Mouse (Mus musculus) neural tube, embryonic 12.5 days (tissue): ENCODE measurements around the gene Gm20388. TPM values are rescaled to one million over a fixed set of nuclear protein-coding genes. Genes with fewer than 3 reads are reported as not detected.

ENCODE experiments used
- ATAC-seq: fragments of 200-750 bp; cut with Nextera tagmentation; 2 replicates; pipeline ENCODE4 v1.8.0; 2017; ENCODE audit warnings: low read depth, mild to moderate bottlenecking, moderate TSS enrichment, moderate library complexity; ENCODE audit not compliant: low FRiP score
- H3K27ac ChIP-seq: fragments of 300-500 bp; sonication (generic); 2 replicates; pipeline ENCODE4 v1.5.1; 2016
- H3K27me3 ChIP-seq: fragments of 300-500 bp; sonication (generic); replicated peaks from 2 replicates; pipeline ENCODE4 v1.6.1; 2016; ENCODE audit warnings: mild to moderate bottlenecking
- H3K36me3 ChIP-seq: fragments of 300-500 bp; sonication (generic); 2 replicates; pipeline ENCODE4 v1.6.1; 2016; ENCODE audit warnings: mild to moderate bottlenecking
- H3K4me1 ChIP-seq: fragments of 300-500 bp; sonication (generic); 2 replicates; pipeline ENCODE4 v1.6.1; 2016
- H3K4me2 ChIP-seq: fragments of 300-500 bp; sonication (generic); replicated peaks from 2 replicates; pipeline ENCODE4 v1.6.1; 2016; ENCODE audit warnings: mild to moderate bottlenecking
- H3K4me3 ChIP-seq: fragments of 300-500 bp; sonication (generic); 2 replicates; pipeline ENCODE4 v1.5.1; 2016
- H3K9ac ChIP-seq: fragments of 300-500 bp; sonication (generic); 2 replicates; pipeline ENCODE4 v1.6.1; 2016; ENCODE audit warnings: mild to moderate bottlenecking
- H3K9me3 ChIP-seq: fragments of 300-500 bp; sonication (generic); 2 replicates; pipeline ENCODE4 v1.6.1; 2016; ENCODE audit warnings: mild to moderate bottlenecking
- WGBS: fragments of 180-500 bp; shearing (Covaris S2); methylation state at CpG from one replicate; pipeline ENCODE4 v1.1.7; 2016; 5-methylcytosine and 5-hydroxymethylcytosine counted together
- polyA plus RNA-seq: library from polyadenylated mRNA; unstranded; fragments of >200 nt; fragmentation: Nextera tagmentation; extraction: Ambion mirVana; gene quantifications from 2 replicates; pipeline ENCODE4 v1.2.1, GENCODE M21; 2016

Gene Gm20388
- polyA plus RNA-seq, 1 experiment from 2014 or later = not detected

- no peaks in the 10 kb centered on the region for H3K9me3 ChIP-seq
- no peak overlapping the region for H3K4me3 ChIP-seq
- no peak overlapping the region for H3K9ac ChIP-seq
- no peaks in the 10 kb centered on the region for H3K36me3 ChIP-seq
- no peak for ATAC-seq
- H3K4me2 ChIP-seq = no peak overlapping the region
- H3K27me3 ChIP-seq = no peaks in the 10 kb centered on the region
- H3K27ac ChIP-seq = no peak overlapping the region
- WGBS = 75% methylated on average over 13 of the region's 13 CpGs
- H3K4me1 ChIP-seq = peaks cover 11% of the 10 kb centered on the region; the same call in 1 of the 2 replicates
Measured at GRCm38 (mm10) chr8:122700628-122701027, 2790.0 kb downstream of the Gm20388 start.

- H3K4me2 ChIP-seq = no peak overlapping the region
- H3K27me3 ChIP-seq = no peaks in the 10 kb centered on the region
- H3K9me3 ChIP-seq = no peaks in the 10 kb centered on the region
- H3K9ac ChIP-seq = no peak overlapping the region
- H3K27ac ChIP-seq = no peak overlapping the region
- no peaks in the 10 kb centered on the region for H3K36me3 ChIP-seq
- WGBS = 88% methylated on average over 12 of the region's 12 CpGs
- peaks cover 17% of the 10 kb centered on the region; the same call in 1 of the 2 replicates for H3K4me1 ChIP-seq
- no peak overlapping the region for H3K4me3 ChIP-seq
- no peak for ATAC-seq
Measured at GRCm38 (mm10) chr8:122701441-122702185, 2791.0 kb downstream of the Gm20388 start.

- no peaks in the 10 kb centered on the region for H3K27me3 ChIP-seq
- no peak overlapping the region for H3K4me3 ChIP-seq
- no peaks in the 10 kb centered on the region for H3K36me3 ChIP-seq
- no peak overlapping the region for H3K9ac ChIP-seq
- 54% methylated on average over 10 of the region's 10 CpGs for WGBS
- no peaks in the 10 kb centered on the region for H3K9me3 ChIP-seq
- H3K4me1 ChIP-seq = peaks cover 17% of the 10 kb centered on the region; the same call in 1 of the 2 replicates
- H3K4me2 ChIP-seq = no peak overlapping the region
- ATAC-seq = no peak
- H3K27ac ChIP-seq = no peak overlapping the region
Measured at GRCm38 (mm10) chr8:122702301-122702941, 2791.8 kb downstream of the Gm20388 start.

- H3K36me3 ChIP-seq = no peaks in the 10 kb centered on the region
- ATAC-seq = no peak
Measured at GRCm38 (mm10) chr8:122702957-122703356, 2792.3 kb downstream of the Gm20388 start.

GRCm38 (mm10) chr8:122704612-122705011 lies 2794.0 kb downstream of the Gm20388 start:
- 81% methylated on average over 3 of the region's 3 CpGs for WGBS

More at GRCm38 (mm10) chr8:122702957-122703356, 2792.3 kb downstream of the Gm20388 start:
- 94% methylated on average over 6 of the region's 6 CpGs for WGBS
- H3K27me3 ChIP-seq = no peaks in the 10 kb centered on the region
- no peak overlapping the region for H3K27ac ChIP-seq
- H3K9ac ChIP-seq = no peak overlapping the region
- H3K9me3 ChIP-seq = no peaks in the 10 kb centered on the region
- no peak overlapping the region for H3K4me2 ChIP-seq
- H3K4me3 ChIP-seq = no peak overlapping the region
- peaks cover 17% of the 10 kb centered on the region; the same call in 1 of the 2 replicates for H3K4me1 ChIP-seq

GRCm38 (mm10) chr8:122705901-122706561 lies 2795.4 kb downstream of the Gm20388 start:
- no peaks in the 10 kb centered on the region for H3K9me3 ChIP-seq
- no peak overlapping the region for H3K4me3 ChIP-seq
- no peak overlapping the region for H3K4me2 ChIP-seq
- H3K9ac ChIP-seq = no peak overlapping the region
- 41% methylated on average over 12 of the region's 12 CpGs for WGBS
- H3K36me3 ChIP-seq = no peaks in the 10 kb centered on the region
- no peak overlapping the region for H3K27ac ChIP-seq
- H3K4me1 ChIP-seq = peaks cover 11% of the 10 kb centered on the region
- H3K27me3 ChIP-seq = 0 out of 2 replicates have a peak, but pooled peaks cover 4% of the 10 kb centered on the region
- ATAC-seq = no peak

More at GRCm38 (mm10) chr8:122704612-122705011, 2794.0 kb downstream of the Gm20388 start:
- Histone ChIP-seq H3K4me3 (no peak overlapping the region), H3K9me3 (no peaks in the 10 kb centered on the region), H3K9ac (no peak overlapping the region), H3K4me1 (peaks cover 11% of the 10 kb centered on the region; the same call in 1 of the 2 replicates), H3K27me3 (0 out of 2 replicates have a peak, but pooled peaks cover 3% of the 10 kb centered on the region), H3K27ac (no peak overlapping the region), H3K36me3 (no peaks in the 10 kb centered on the region), H3K4me2 (no peak overlapping the region)
- ATAC-seq = no peak

- ATAC-seq = no peak
- H3K27me3 ChIP-seq = 0 out of 2 replicates have a peak, but pooled peaks cover 4% of the 10 kb centered on the region
- no peak overlapping the region for H3K4me3 ChIP-seq
- H3K4me1 ChIP-seq = peaks cover 11% of the 10 kb centered on the region
- no peak overlapping the region for H3K4me2 ChIP-seq
- WGBS = 67% methylated on average over 4 of the region's 4 CpGs
- no peaks in the 10 kb centered on the region for H3K9me3 ChIP-seq
- no peaks in the 10 kb centered on the region for H3K36me3 ChIP-seq
- no peak overlapping the region for H3K9ac ChIP-seq
- H3K27ac ChIP-seq = no peak overlapping the region
Measured at GRCm38 (mm10) chr8:122707184-122707583, 2796.5 kb downstream of the Gm20388 start.

GRCm38 (mm10) chr8:122709340-122710111 lies 2798.9 kb downstream of the Gm20388 start:
- H3K4me1 ChIP-seq = peaks cover 16% of the 10 kb centered on the region
- H3K36me3 ChIP-seq = no peaks in the 10 kb centered on the region
- H3K9me3 ChIP-seq = no peaks in the 10 kb centered on the region
- no peak overlapping the region for H3K4me2 ChIP-seq
- ATAC-seq = peak; percentile 83
- 0 out of 2 replicates have a peak, but pooled peaks cover 4% of the 10 kb centered on the region for H3K27me3 ChIP-seq
- H3K4me3 ChIP-seq = no peak overlapping the region
- peak overlapping the region; percentile 37; the same call in 1 of the 2 replicates for H3K27ac ChIP-seq
- 31% methylated on average over 26 of the region's 26 CpGs for WGBS
- no peak overlapping the region for H3K9ac ChIP-seq

GRCm38 (mm10) chr8:122711480-122711879 lies 2800.8 kb downstream of the Gm20388 start:
- WGBS = 82% methylated on average over 3 of the region's 3 CpGs
- Histone ChIP-seq H3K9ac (no peak overlapping the region), H3K27ac (no peak overlapping the region), H3K27me3 (0 out of 2 replicates have a peak, but pooled peaks cover 4% of the 10 kb centered on the region), H3K9me3 (no peaks in the 10 kb centered on the region), H3K36me3 (no peaks in the 10 kb centered on the region), H3K4me2 (no peak overlapping the region), H3K4me1 (peaks cover 9% of the 10 kb centered on the region; the same call in 1 of the 2 replicates), H3K4me3 (no peak overlapping the region)
- no peak for ATAC-seq

- Histone ChIP-seq H3K4me2 (no peak overlapping the region), H3K9ac (no peak overlapping the region), H3K4me3 (no peak overlapping the region), H3K27ac (no peak overlapping the region), H3K9me3 (no peaks in the 10 kb centered on the region), H3K4me1 (peaks cover 9% of the 10 kb centered on the region; the same call in 1 of the 2 replicates), H3K27me3 (0 out of 2 replicates have a peak, but pooled peaks cover 4% of the 10 kb centered on the region), H3K36me3 (no peaks in the 10 kb centered on the region)
- WGBS = 84% methylated on average over 11 of the region's 11 CpGs
- no peak for ATAC-seq
Measured at GRCm38 (mm10) chr8:122711891-122712365, 2801.3 kb downstream of the Gm20388 start.

GRCm38 (mm10) chr8:122712411-122713156 lies 2801.9 kb downstream of the Gm20388 start:
- Histone ChIP-seq H3K9ac (no peak overlapping the region), H3K4me2 (no peak overlapping the region), H3K4me1 (peaks cover 9% of the 10 kb centered on the region; the same call in 1 of the 2 replicates), H3K4me3 (no peak overlapping the region), H3K36me3 (no peaks in the 10 kb centered on the region), H3K27me3 (0 out of 2 replicates have a peak, but pooled peaks cover 4% of the 10 kb centered on the region), H3K27ac (no peak overlapping the region), H3K9me3 (no peaks in the 10 kb centered on the region)
- WGBS = 70% methylated on average over 12 of the region's 12 CpGs
- ATAC-seq = no peak
